Mouse (Mus musculus): Measurements from ENCODE around the gene Cxcr6. TPM values are rescaled to one million over a fixed set of nuclear protein-coding genes. Genes with fewer than 3 reads are reported as not detected.
"Not testable (repeated sequence)": the region's sequence is repeated elsewhere in the genome, so short reads cannot be mapped to it uniquely, and the experiment has no call there.

Cxcr6 gene
- total and polyA plus RNA-seq, 2 experiments from 2014 or later: 0.12 TPM; not detected in 1

- H3K4me1 ChIP-seq (ENCODE audit: insufficient read depth, low read length): no peaks in the 10 kb centered on the region
- no peak overlapping the region for H3K9ac ChIP-seq (replicated peaks; ENCODE audit: low read length, poor library complexity, severe bottlenecking)
- ATAC-seq (ENCODE audit: low FRiP score): no peak
- H3K27ac ChIP-seq (ENCODE audit: low read depth, low read length): no peak overlapping the region
- DNase-seq (ENCODE audit: low spot score): no peak
- WGBS: 85% methylated on average over 4 of the region's 4 CpGs
- H3K9me3 ChIP-seq (ENCODE audit: low read length): no peaks in the 10 kb centered on the region
- H3K4me2 ChIP-seq (ENCODE audit: low read depth, low read length, poor library complexity, severe bottlenecking): no peak overlapping the region
- no peaks in the 10 kb centered on the region for H3K27me3 ChIP-seq (ENCODE audit: insufficient read depth, low read length)
- no peak overlapping the region for H3K4me3 ChIP-seq (ENCODE audit: low read depth, low read length)
- TF ChIP-seq CTCF (IDR thresholded peaks at IDR 0.05): no peak
- no peaks in the 10 kb centered on the region for H3K36me3 ChIP-seq (ENCODE audit: insufficient read depth, low read length)
These were observed 43.4 kb upstream of the Cxcr6 start for GRCm38 (mm10) chr9:123762886-123763285.

GRCm38 (mm10) chr9:123763771-123764170, 42.5 kb upstream of the Cxcr6 start:
- no peaks in the 10 kb centered on the region for H3K27me3 ChIP-seq (ENCODE audit: insufficient read depth, low read length)
- H3K36me3 ChIP-seq (ENCODE audit: insufficient read depth, low read length): no peaks in the 10 kb centered on the region
- no peak overlapping the region for H3K9ac ChIP-seq (replicated peaks; ENCODE audit: low read length, poor library complexity, severe bottlenecking)
- no peak overlapping the region for H3K27ac ChIP-seq (ENCODE audit: low read depth, low read length)
- WGBS: 84% methylated on average over 3 of the region's 3 CpGs
- no peaks in the 10 kb centered on the region for H3K9me3 ChIP-seq (ENCODE audit: low read length)
- TF ChIP-seq CTCF (IDR thresholded peaks at IDR 0.05): no peak
- no peak overlapping the region for H3K4me3 ChIP-seq (ENCODE audit: low read depth, low read length)
- no peak overlapping the region for H3K4me2 ChIP-seq (ENCODE audit: low read depth, low read length, poor library complexity, severe bottlenecking)
- DNase-seq (ENCODE audit: low spot score) (no peak), ATAC-seq (ENCODE audit: low FRiP score) (no peak)
- no peaks in the 10 kb centered on the region for H3K4me1 ChIP-seq (ENCODE audit: insufficient read depth, low read length)

- Histone ChIP-seq H3K4me2 (ENCODE audit: low read depth, low read length, poor library complexity, severe bottlenecking) (no peak overlapping the region), H3K4me1 (ENCODE audit: insufficient read depth, low read length) (no peaks in the 10 kb centered on the region), H3K9me3 (ENCODE audit: low read length) (no peaks in the 10 kb centered on the region), H3K27me3 (ENCODE audit: insufficient read depth, low read length) (no peaks in the 10 kb centered on the region), H3K27ac (ENCODE audit: low read depth, low read length) (no peak overlapping the region), H3K4me3 (ENCODE audit: low read depth, low read length) (no peak overlapping the region), H3K9ac (replicated peaks; ENCODE audit: low read length, poor library complexity, severe bottlenecking) (no peak overlapping the region), H3K36me3 (ENCODE audit: insufficient read depth, low read length) (no peaks in the 10 kb centered on the region)
- no peak for TF ChIP-seq CTCF (IDR thresholded peaks at IDR 0.05)
- WGBS: 86% methylated on average over 3 of the region's 3 CpGs
- ATAC-seq (ENCODE audit: low FRiP score) (no peak), DNase-seq (ENCODE audit: low spot score) (no peak)
These were observed 39.3 kb upstream of the Cxcr6 start for GRCm38 (mm10) chr9:123766996-123767395.

GRCm38 (mm10) chr9:123768443-123768842, 37.8 kb upstream of the Cxcr6 start:
- H3K27ac ChIP-seq (ENCODE audit: low read depth, low read length): no peak overlapping the region
- no peak overlapping the region for H3K4me2 ChIP-seq (ENCODE audit: low read depth, low read length, poor library complexity, severe bottlenecking)
- H3K27me3 ChIP-seq (ENCODE audit: insufficient read depth, low read length): no peaks in the 10 kb centered on the region
- DNase-seq (ENCODE audit: low spot score) (no peak), ATAC-seq (ENCODE audit: low FRiP score) (no peak)
- no peak overlapping the region for H3K4me3 ChIP-seq (ENCODE audit: low read depth, low read length)
- no peaks in the 10 kb centered on the region for H3K9me3 ChIP-seq (ENCODE audit: low read length)
- 73% methylated on average over 1 of the region's 1 CpGs for WGBS
- TF ChIP-seq CTCF (IDR thresholded peaks at IDR 0.05): no peak
- H3K4me1 ChIP-seq (ENCODE audit: insufficient read depth, low read length): no peaks in the 10 kb centered on the region
- no peaks in the 10 kb centered on the region for H3K36me3 ChIP-seq (ENCODE audit: insufficient read depth, low read length)
- no peak overlapping the region for H3K9ac ChIP-seq (replicated peaks; ENCODE audit: low read length, poor library complexity, severe bottlenecking)

- ATAC-seq (ENCODE audit: low FRiP score) (no peak), DNase-seq (ENCODE audit: low spot score) (no peak)
- no peaks in the 10 kb centered on the region for H3K36me3 ChIP-seq (ENCODE audit: insufficient read depth, low read length)
- no peak overlapping the region for H3K27ac ChIP-seq (ENCODE audit: low read depth, low read length)
- no peaks in the 10 kb centered on the region for H3K4me1 ChIP-seq (ENCODE audit: insufficient read depth, low read length)
- no peaks in the 10 kb centered on the region for H3K9me3 ChIP-seq (ENCODE audit: low read length)
- TF ChIP-seq CTCF (IDR thresholded peaks at IDR 0.05): no peak
- no peaks in the 10 kb centered on the region for H3K27me3 ChIP-seq (ENCODE audit: insufficient read depth, low read length)
- no peak overlapping the region for H3K9ac ChIP-seq (replicated peaks; ENCODE audit: low read length, poor library complexity, severe bottlenecking)
- WGBS: 66% methylated on average over 6 of the region's 6 CpGs
- no peak overlapping the region for H3K4me3 ChIP-seq (ENCODE audit: low read depth, low read length)
- H3K4me2 ChIP-seq (ENCODE audit: low read depth, low read length, poor library complexity, severe bottlenecking): no peak overlapping the region
These were observed 36.7 kb upstream of the Cxcr6 start for GRCm38 (mm10) chr9:123769532-123769931.

GRCm38 (mm10) chr9:123773299-123773698, 33.0 kb upstream of the Cxcr6 start:
- not testable (repeated sequence) for H3K27me3 ChIP-seq (ENCODE audit: insufficient read depth, low read length); H3K9me3 ChIP-seq (ENCODE audit: low read length); H3K36me3 ChIP-seq (ENCODE audit: insufficient read depth, low read length); H3K9ac ChIP-seq (replicated peaks; ENCODE audit: low read length, poor library complexity, severe bottlenecking); H3K4me1 ChIP-seq (ENCODE audit: insufficient read depth, low read length); DNase-seq (ENCODE audit: low spot score); ATAC-seq (ENCODE audit: low FRiP score); H3K27ac ChIP-seq (ENCODE audit: low read depth, low read length); H3K4me3 ChIP-seq (ENCODE audit: low read depth, low read length); H3K4me2 ChIP-seq (ENCODE audit: low read depth, low read length, poor library complexity, severe bottlenecking)
- TF ChIP-seq CTCF (IDR thresholded peaks at IDR 0.05): peak; percentile 35
- WGBS: 45% methylated on average over 2 of the region's 2 CpGs
